Mouse (Mus musculus) hindbrain, postnatal 0 days (tissue): ENCODE data around the gene Rsrc1. TPM values are rescaled to one million over a fixed set of nuclear protein-coding genes. Genes with fewer than 3 reads are reported as not detected.

Source experiments
- ATAC-seq: fragments of 200-750 bp; cut with Nextera tagmentation; 2 replicates; pipeline ENCODE4 v1.8.0; 2017; ENCODE audit warnings: mild to moderate bottlenecking, moderate TSS enrichment, moderate library complexity
- DNase-seq: peaks from one replicate; pipeline ENCODE4 v3.0.0-alpha.2; 2015; ENCODE audit warnings: low spot score
- H3K27ac ChIP-seq: fragments of 300-500 bp; sonication (generic); 2 replicates; pipeline ENCODE4 v1.5.1; 2014; ENCODE audit warnings: mild to moderate bottlenecking
- H3K27me3 ChIP-seq: fragments of 300-500 bp; sonication (generic); 2 replicates; pipeline ENCODE4 v1.6.1; 2014; ENCODE audit warnings: low read length, mixed read lengths; ENCODE audit not compliant: insufficient read depth
- H3K36me3 ChIP-seq: fragments of 300-500 bp; sonication (generic); 2 replicates; pipeline ENCODE4 v1.6.1; 2014; ENCODE audit warnings: low read length, mixed read lengths; ENCODE audit not compliant: insufficient read depth
- H3K4me1 ChIP-seq: fragments of 300-500 bp; sonication (generic); 2 replicates; pipeline ENCODE4 v1.6.1; 2014; ENCODE audit warnings: antibody characterized with exemption, low read length, mixed read lengths; ENCODE audit not compliant: insufficient read depth
- H3K4me2 ChIP-seq: fragments of 300-500 bp; sonication (generic); 2 replicates; pipeline ENCODE4 v1.6.1; 2014; ENCODE audit warnings: low read depth, mild to moderate bottlenecking, low read length, moderate library complexity, mixed read lengths
- H3K4me3 ChIP-seq: fragments of 300-500 bp; sonication (generic); 2 replicates; pipeline ENCODE4 v1.5.1; 2014; ENCODE audit warnings: low read length
- H3K9ac ChIP-seq: fragments of 300-500 bp; sonication (generic); replicated peaks from 2 replicates; pipeline ENCODE4 v1.6.1; 2014; ENCODE audit warnings: mild to moderate bottlenecking, low read length, moderate library complexity, mixed read lengths
- H3K9me3 ChIP-seq: fragments of 300-500 bp; sonication (generic); 2 replicates; pipeline ENCODE4 v1.6.1; 2016; ENCODE audit warnings: low read length, mixed read lengths
- CTCF ChIP-seq: IDR thresholded peaks from 2 replicates; pipeline ENCODE4 v1.5.1; 2016; ENCODE audit warnings: antibody characterized with exemption, control low read depth, low read depth
- WGBS: fragments of 180-500 bp; shearing (Covaris S2); extraction: QIAGEN DNeasy Blood & Tissue Kit; methylation state at CpG from one replicate; pipeline ENCODE4 v1.1.7; 2014; 5-methylcytosine and 5-hydroxymethylcytosine counted together
- polyA plus RNA-seq: library from polyadenylated mRNA; unstranded; fragments of >200 nt; fragmentation: Nextera tagmentation; extraction: Ambion mirVana; gene quantifications from 2 replicates; pipeline ENCODE4 v1.2.1, GENCODE M21; 2015
- total RNA-seq: library from RNA; depleted of rRNA; stranded (reverse); fragments of >200 nt; gene quantifications from 2 replicates; pipeline ENCODE4 v1.2.3, GENCODE M21; 2014

Rsrc1 gene
- total and polyA plus RNA-seq, 2 experiments from 2014 or later: 24.1 to 33.3 TPM

DNA sequence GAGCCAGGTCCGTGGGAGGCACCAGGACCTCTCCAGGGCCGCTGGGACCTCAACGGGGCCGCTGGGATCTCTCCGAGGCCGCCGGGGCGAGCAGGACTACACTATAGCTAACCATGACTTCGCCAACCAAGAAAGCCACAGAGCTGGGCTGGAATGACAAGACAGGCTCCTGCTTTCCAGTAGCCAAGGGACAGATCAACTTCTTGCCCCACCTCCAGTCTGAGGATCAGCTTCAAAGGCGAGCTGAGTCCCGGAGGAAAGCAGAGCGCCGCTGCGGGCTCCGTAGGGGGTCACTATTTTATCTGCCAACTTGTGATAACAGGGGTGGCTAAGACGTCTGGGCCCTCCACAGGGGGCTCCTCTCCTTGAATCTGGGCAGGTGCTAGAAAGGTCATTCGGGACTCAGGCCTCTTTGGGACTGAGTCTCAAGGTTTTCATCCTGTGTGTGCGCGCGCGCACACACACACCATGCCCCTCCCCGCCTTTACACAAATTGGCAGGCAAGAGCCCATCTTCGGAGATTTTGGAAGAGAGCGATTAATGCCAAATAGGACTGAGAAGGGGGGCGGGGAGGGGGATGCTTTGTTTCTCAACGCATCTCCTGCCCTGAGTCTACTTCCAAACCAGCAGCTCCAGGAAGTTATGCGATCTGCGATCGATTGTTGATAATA, 10.4 kb upstream of the Rsrc1 start:
- ATAC-seq (0 out of 2 replicates have a peak, but pooled peaks have one; percentile 38), DNase-seq (no peak)
- Histone ChIP-seq H3K9ac (no peak overlapping the region), H3K9me3 (no peaks in the 10 kb centered on the region), H3K4me1 (peaks cover 3% of the 10 kb centered on the region; the same call in 1 of the 2 replicates), H3K4me2 (peak overlapping the region; percentile 18; the same call in 1 of the 2 replicates), H3K36me3 (no peaks in the 10 kb centered on the region), H3K27me3 (peaks cover 75% of the 10 kb centered on the region), H3K4me3 (peak overlapping the region; percentile 11; the same call in 1 of the 2 replicates), H3K27ac (no peak overlapping the region)
- no peak for TF ChIP-seq CTCF
- WGBS: 2% methylated on average over 29 of the region's 29 CpGs

DNA sequence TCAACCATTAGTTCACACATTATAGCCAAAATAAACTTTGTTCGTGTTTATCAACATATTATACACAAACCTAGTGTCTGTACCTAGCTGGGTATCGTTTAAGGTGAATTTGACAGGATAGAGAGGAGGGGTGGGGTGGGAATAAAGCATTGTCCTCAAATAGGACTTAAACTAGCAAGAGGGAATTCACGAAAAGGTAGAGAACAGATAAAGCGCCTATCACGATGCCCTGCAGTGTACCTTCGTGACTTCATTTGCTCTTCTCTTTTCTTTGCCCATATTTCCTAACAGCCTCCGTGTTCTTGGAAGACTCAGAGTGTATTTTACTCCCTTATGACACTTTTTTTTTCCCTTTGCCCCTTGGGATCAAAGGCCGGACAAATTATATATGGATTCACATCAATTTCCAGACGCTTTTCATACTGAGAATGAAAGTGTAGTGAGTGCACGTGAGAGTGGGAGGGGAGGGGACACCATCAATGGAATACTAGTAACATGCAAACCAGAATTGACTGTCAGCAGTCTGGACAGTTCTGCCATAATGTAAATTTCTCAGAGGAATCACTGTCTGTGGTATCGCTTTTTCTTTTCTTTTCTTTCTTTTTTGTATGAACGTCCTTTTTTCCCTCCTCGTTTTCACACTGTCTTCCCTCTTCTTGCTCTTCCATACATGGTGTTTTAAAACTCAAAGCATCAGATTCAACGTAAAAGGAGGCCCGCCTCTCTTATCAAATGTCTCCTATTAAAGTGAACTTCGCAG, 8.8 kb upstream of the Rsrc1 start:
- Histone ChIP-seq H3K27ac (no peak overlapping the region), H3K27me3 (peaks cover 79% of the 10 kb centered on the region), H3K4me3 (no peak overlapping the region), H3K9me3 (no peaks in the 10 kb centered on the region), H3K36me3 (no peaks in the 10 kb centered on the region), H3K9ac (no peak overlapping the region), H3K4me1 (peaks cover 3% of the 10 kb centered on the region; the same call in 1 of the 2 replicates), H3K4me2 (no peak overlapping the region)
- ATAC-seq: no peak
- WGBS: 6% methylated on average over 16 of the region's 16 CpGs
- no peak for TF ChIP-seq CTCF
- no peak for DNase-seq

DNA sequence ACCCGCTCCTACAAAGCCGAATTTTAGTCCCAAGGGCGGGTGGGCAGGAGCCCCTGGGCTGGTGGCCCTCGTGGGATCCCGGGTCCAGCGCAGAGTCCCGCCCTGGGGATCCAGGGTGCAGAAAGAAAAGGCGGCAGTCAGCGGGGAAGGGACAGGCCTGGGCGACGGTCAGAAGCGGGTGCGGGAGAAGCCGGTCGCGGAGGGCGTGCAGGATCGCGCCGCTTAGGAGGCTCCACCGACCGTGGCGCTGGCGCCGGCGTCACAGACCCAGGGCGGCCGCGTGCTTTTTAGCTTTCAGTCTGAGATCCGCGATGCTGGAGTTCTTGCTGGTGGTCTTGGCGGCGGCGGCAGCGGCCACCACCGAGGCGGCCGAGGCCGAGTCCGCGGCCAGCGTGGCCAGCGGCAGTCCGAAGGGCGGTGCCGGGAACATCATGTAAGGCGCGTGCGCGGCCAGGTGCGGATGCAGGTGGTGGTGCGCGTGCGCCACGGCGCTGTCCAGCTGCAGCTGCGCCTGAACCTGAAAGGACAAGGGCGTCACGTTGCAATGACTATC, 7.7 kb upstream of the Rsrc1 start:
- Histone ChIP-seq H3K9ac (no peak overlapping the region; the same call in 1 of the 2 replicates), H3K27ac (no peak overlapping the region), H3K9me3 (no peaks in the 10 kb centered on the region), H3K36me3 (no peaks in the 10 kb centered on the region), H3K4me3 (peak overlapping the region; percentile 43), H3K4me1 (peaks cover 3% of the 10 kb centered on the region; the same call in 1 of the 2 replicates), H3K4me2 (peak overlapping the region; percentile 56), H3K27me3 (peaks cover 70% of the 10 kb centered on the region)
- under 1% methylated on average over 59 of the region's 59 CpGs for WGBS
- DNase-seq (peak; percentile 62), ATAC-seq (peak; percentile 75)
- TF ChIP-seq CTCF: no peak

DNA sequence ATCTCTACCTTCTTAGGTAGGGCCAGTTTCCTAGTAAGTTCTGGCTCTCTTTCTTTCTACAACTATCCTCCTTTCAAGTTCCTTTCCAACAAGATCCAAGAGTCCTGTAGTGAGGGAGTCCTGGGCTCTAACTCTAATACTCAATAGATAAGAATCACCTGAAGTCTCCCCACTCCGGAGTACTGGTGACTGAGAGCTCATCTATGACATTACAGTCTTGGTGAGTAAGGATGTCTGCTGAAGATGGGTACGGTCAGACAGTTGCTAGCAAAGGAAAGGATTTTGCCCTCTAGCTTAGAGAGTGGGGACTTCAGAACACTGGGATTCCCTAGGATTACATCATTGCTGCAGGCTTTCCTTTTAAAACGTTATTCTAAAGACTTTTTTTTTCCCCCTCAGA, 6.7 kb upstream of the Rsrc1 start:
- ATAC-seq: 0 out of 2 replicates have a peak, but pooled peaks have one; percentile 36
- Histone ChIP-seq H3K36me3 (no peaks in the 10 kb centered on the region), H3K4me3 (no peak overlapping the region), H3K9ac (no peak overlapping the region), H3K27me3 (peaks cover 73% of the 10 kb centered on the region), H3K4me2 (no peak overlapping the region), H3K27ac (no peak overlapping the region), H3K4me1 (peaks cover 3% of the 10 kb centered on the region; the same call in 1 of the 2 replicates), H3K9me3 (no peaks in the 10 kb centered on the region)
- 7% methylated on average over 3 of the region's 3 CpGs for WGBS
- peak; percentile 35 for TF ChIP-seq CTCF
- no peak for DNase-seq

DNA sequence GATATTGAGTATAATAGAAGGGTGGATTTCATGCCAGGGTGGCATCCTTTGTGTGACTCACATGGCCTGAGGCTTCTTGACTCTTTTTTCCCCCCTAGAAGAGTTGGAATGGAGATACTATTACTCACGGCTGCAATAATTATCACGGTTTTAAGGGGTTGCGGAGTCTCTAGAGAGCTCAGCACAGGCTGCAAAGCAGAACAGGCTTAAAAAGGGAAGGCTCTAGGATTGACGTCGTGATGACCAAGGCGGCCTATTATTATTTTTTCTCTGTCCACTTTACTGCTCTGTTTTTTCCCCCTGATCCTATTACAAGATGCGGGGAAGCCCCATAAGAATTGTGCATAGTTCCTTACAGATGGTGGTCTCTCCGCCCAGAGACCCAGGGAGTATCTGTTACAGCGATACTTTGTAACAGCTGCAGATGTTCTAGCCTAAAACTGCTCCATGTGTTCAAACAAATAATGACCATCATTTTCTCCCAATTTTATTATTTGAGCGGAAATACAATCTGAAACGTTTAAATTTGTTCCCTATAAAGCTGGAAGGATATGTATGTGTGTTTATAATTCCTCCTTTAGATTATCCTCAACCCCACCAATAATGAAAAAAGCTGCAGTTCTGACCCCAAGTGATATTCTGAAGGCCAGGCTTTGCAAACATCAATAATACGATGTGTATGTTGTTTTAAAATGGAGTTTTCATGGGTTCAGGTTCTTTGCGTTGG, 4.1 kb upstream of the Rsrc1 start:
- Histone ChIP-seq H3K4me3 (no peak overlapping the region), H3K27me3 (peaks cover 67% of the 10 kb centered on the region), H3K9me3 (no peaks in the 10 kb centered on the region), H3K36me3 (no peaks in the 10 kb centered on the region), H3K4me2 (no peak overlapping the region), H3K9ac (no peak overlapping the region), H3K27ac (no peak overlapping the region), H3K4me1 (0 out of 2 replicates have a peak, but pooled peaks cover 3% of the 10 kb centered on the region)
- WGBS: 5% methylated on average over 13 of the region's 13 CpGs
- ATAC-seq (no peak), DNase-seq (no peak)
- TF ChIP-seq CTCF: no peak

DNA sequence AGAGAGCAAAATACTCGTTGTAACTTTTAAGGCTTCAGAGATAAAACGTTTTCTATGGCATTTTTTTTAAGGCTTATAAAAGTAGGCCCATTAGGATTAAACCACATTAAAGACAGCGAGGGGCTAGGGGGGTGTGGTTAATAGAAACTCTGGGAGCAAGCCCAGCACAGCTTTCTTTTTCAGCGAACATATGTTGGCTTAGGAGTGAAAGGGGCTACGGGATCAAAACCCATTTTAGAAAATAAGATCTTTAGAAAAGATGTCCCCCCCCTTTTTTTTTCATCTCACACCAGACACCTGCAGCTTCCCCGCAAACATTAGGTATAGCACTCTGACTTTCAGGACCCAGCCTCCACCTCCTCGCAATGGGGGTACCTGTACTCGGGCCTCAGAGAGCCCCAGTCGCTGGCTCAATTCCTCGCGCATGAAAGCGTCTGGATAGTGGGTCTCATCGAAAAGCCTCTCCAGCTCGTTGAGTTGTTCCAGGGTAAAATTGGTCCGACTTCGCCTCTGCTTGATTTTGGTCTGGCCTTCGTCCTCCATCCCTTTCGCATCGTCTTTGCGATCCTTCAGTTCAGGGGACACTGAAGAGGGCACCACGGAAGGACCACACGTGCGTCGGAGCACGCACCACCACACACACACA, 3.3 kb upstream of the Rsrc1 start:
- H3K4me3 ChIP-seq: no peak overlapping the region
- no peaks in the 10 kb centered on the region for H3K36me3 ChIP-seq
- 2% methylated on average over 25 of the region's 25 CpGs for WGBS
- no peak for DNase-seq
- ATAC-seq: no peak
- H3K27ac ChIP-seq: no peak overlapping the region
- 0 out of 2 replicates have a peak, but pooled peaks cover 3% of the 10 kb centered on the region for H3K4me1 ChIP-seq
- peaks cover 65% of the 10 kb centered on the region for H3K27me3 ChIP-seq
- no peak overlapping the region for H3K9ac ChIP-seq
- no peaks in the 10 kb centered on the region for H3K9me3 ChIP-seq
- no peak overlapping the region for H3K4me2 ChIP-seq
- no peak for TF ChIP-seq CTCF
